Mouse (Mus musculus) gastrocnemius, postnatal 14 days (tissue): Measurements from ENCODE around the gene Fut11. TPM values are rescaled to one million over a fixed set of nuclear protein-coding genes. Genes with fewer than 3 reads are reported as not detected.

Experiments
- DNase-seq: peaks from one replicate; pipeline ENCODE4 v3.0.0; 2021; ENCODE audit warnings: mixed read lengths
- intact Hi-C: fragments of 180-260 bp; cut with DNase I; formaldehyde crosslinking; loops from one replicate; pipeline ENCODE4 v1.15.1; 2025; ENCODE audit warnings: low total_unique reads
- long read RNA-seq, 2 experiments: library from polyadenylated mRNA; stranded (forward); transcript quantifications; one replicate each; pipeline ENCODE4 v2.0.0; 2021
- total RNA-seq, 2 experiments: library from RNA; stranded (reverse); gene quantifications; 2 replicates each; pipeline ENCODE4 v1.2.3; 2021

Fut11 gene
- total RNA-seq: 1 to 10 TPM; 6.6 to 7.0 TPM
- long read RNA-seq, experiment 1, full-length matches to known transcripts: 7 of 7 reads
- long read RNA-seq, experiment 1, partial matches to known transcripts: 0 of 7 reads
- long read RNA-seq, experiment 1, other reads (novel, unspliced or antisense): 0 of 7 reads
- long read RNA-seq, experiment 2, full-length matches to known transcripts: 10 of 12 reads
- long read RNA-seq, experiment 2, partial matches to known transcripts: 0 of 12 reads
- long read RNA-seq, experiment 2, other reads (novel, unspliced or antisense): 2 of 12 reads

DNA sequence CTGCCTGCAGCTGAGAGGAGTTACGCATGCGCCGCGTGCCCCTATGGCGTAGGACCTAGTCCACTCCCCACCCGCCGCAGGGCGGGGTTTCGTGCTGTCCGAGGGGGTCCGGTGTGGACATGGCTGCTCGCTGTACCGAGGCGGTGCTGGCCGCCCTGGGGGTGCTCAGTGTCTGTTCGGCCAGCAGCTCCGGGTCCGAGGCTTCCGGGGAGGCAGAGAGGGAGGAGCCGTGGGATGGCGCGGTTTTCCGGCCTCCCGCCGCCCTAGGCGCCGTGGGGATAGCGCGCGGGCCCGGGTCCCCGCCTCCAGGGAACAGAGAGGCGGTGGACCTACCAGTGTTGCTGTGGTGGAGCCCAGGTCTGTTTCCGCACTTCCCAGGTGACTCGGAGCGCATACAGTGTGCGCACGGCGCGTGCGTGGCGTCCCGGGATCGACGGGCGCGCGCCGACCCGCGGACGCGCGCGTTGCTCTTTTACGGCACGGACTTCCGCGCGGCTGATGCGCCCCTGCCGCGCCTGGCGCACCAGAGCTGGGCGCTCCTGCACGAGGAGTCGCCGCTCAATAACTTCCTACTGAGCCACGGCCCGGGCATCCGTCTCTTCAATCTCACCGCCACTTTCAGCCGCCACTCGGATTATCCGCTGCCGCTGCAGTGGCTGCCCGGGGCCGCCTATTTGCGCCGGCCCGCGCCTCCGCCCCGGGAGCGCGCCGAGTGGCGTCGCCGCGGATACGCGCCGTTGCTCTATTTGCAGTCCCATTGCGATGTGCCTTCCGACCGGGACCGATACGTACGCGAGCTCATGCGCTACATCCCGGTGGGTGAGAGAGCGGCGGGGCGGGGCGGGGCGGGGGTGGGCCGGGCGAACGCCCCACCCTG, at the start of gene Fut11:
Fut11 (plus strand) TSS at position 85 of the 877 bp plus-strand sequence.
- peak; percentile 90 for DNase-seq
- intact Hi-C loops: no loop called here

DNA sequence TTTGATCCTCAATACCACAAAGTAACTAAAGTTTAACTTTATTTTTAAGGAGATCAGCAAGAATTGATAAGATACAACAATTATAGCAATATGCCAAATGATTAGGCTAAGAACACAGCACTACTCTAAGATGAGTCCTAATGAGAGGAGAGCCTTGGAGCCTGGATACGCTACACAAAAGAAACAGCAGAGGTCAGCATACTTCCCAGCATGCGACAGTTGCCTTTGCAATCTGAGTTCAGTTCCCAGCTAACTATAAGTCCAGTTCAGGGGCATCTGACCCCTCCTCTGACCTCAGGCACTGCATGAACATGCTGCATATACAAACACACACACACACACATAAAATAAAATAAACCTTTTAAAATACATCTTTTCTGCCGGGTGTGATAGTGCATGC, 49.2 kb upstream of the Fut11 start:
- no peak for DNase-seq

DNA sequence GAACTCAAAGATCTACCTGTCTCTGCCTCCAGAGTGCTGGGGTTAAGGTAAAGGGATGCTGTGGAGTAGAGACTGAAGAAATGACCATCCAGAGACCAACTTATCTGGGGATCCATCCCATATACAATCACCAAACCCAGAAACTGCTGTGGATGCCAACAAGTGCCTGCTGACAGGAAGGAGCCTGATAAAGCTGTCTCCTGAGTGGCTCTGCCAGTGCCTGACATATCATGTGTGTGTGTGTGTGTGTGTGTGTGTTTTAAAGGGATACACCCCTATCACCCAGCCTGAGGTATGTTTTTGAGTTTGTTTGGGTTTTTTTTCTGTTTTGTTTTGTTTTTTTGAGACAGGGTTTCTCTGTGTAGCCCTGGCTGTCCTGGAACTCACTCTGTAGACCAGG, 48.4 kb upstream of the Fut11 start:
- intact Hi-C loops: no loop called here
- no peak for DNase-seq

More for the DNA sequence above, 49.2 kb upstream of the Fut11 start:
- intact Hi-C loops: no loop called here

DNA sequence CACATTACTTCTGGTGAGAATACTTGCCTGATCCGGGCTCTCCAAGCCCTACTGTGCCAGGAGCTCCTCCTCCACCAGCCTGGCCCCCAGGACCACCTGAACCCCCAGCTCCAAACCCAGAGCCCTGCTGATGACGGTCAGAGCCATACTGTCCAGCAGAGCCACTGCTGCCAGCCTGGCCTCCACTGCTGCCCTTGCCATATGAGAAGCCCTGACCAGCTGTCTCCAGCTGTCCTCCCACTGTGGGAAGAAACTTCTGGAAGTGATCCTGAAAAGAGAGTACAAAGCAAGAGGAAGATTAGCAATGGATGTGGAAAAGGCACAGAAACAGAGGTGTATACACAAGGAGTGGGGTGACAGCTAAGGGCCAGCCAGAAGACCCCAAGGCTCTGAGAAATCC, 43.8 kb upstream of the Fut11 start:
- DNase-seq: no peak

DNA sequence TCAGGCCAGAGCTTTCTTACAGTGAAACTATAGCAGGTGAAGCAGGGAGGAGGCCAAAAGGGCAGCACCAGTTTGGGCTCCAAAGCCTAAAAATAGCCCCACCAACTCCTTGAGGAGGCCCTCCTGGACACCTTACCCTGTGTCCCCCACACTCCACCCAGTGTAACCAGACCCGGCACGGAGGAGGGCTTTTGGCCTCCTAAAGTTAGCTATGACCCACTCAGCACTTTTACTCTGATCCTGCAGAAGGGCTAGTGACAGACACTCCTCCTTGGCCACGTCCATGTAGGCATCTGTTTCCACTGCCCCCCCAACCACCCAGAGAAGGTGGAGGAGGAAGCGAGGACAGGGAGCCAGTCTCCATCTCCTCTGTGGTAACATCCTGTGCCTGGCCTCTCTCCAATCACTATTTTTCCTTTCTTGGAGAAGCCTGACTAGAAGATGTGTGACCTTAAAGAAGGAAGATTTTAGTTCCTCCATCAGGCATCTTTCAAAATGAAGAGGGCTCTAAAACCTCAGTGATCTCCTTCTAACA, 43.0 kb upstream of the Fut11 start:
- intact Hi-C loops: no loop called here
- DNase-seq: peak; percentile 74

More for the DNA sequence above, 43.8 kb upstream of the Fut11 start:
- intact Hi-C loops: no loop called here

DNA sequence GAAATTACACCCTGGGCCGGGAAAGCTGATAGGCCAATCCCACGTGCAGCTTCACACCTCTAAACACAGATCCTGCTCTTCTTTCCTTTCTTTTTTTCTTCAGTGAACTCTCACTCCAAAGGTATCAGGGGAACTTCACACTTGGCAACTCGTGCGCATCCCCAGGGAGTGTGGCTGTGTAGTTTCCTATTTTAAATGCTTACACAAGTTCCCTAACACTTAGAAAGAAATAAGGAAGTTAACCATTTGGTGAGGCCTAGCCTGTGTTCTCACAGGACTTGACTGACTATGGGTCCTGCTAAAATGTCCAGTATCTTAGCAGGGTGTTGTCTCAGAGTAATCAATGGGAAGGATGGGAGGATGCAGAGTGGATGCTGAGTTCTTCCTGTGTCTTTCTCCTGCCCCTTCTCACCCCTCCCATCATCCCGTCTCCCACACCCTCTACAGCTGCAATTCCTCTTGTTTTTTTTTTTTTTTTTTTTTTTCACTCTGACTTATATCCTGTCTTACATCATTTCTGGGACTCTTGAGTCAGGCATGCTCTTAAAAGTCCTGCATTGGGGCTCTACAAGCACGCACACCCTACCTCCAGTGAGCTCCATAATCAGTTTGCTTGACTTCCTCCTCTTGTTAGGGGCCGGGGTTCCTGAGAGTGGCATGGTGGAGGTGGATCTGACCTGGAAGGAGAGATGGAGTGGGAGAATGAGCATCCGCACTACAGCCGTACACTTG, 39.9 kb upstream of the Fut11 start:
- DNase-seq: no peak
- intact Hi-C loops: no loop called here

DNA sequence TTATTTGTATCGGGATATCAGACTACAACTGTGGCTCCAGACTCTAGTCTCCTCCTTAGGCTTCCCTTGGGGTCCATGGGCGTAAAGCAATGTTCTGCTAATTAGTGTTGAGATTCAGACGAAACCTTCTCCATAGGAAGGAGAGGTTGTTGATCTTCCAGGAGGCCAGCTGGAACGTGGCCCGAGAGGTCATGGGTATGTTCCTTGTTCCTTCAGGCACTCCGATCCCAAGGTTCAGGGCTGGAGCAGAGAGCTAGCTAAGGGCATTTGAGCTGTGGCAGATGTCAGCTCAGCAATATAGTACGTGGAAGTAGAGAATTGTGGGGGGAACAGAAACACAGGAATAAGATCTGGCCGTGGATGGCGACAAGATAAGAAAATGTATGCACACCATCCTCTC, 39.0 kb upstream of the Fut11 start:
- peak; percentile 63 for DNase-seq
- intact Hi-C loops: no loop called here

DNA sequence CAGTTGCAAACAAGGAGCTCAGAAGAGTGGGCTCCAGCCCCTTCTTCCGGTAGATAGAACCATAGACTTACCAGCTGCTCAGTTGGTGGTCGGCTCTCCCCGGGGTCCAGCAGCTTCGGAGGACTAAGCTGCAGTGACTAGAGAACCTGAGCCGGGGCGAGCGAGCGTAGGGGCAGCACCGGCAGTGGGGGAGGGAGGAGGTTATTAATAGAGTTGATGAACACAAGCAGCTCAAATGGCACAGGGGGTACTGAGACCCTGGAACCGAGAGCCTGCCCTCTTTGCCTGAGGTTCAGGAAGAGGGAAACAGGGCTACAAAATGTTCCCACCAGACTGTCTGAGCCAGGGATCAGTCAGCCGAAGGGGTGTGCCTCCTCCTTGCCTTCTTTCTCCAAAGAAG, 38.4 kb upstream of the Fut11 start, which contains the start of gene Myoz1:
Myoz1 (minus strand) TSS at position 180 of the 400 bp plus-strand sequence.
- intact Hi-C loops: no loop called here
- DNase-seq: peak; percentile 52

DNA sequence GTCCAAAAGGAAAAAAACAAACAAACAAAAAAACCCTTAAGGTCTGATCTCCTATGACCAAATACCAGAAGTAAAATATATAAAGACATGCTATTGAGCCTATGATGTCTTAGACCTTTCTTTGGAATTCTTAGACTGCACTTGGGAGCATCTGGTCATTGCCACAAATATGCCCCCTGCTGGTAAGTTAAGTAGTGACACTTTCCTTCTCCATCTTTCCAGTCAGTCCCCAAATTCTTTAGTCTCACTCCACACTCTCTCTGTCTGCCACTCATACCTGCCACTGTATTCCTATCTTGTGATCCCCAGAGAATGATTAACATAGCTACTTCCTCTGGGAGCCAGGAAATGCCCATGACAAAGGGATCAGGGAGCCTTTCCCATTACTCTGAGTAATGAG, 36.4 kb upstream of the Fut11 start:
- no peak for DNase-seq
- intact Hi-C loops: no loop called here

DNA sequence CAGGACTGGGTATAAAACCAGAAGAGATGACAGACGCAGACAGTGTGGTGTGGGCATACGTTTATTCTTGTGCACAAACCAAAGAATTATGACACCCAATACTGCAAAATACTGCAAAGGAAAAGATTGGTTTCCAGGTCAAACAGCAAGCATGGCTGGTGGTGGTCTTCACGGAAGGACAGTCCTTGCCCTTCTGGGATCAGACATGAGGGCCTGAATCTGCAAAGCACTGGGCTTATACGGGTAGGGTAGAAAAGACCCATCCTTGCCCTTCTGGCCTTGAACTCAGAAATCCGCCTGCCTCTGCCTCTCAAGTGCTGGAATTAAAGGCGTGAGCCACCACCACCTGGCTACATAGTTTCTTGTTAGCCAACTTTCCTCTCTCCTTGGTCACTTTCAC, 35.9 kb upstream of the Fut11 start:
- intact Hi-C loops: no loop called here
- no peak for DNase-seq

DNA sequence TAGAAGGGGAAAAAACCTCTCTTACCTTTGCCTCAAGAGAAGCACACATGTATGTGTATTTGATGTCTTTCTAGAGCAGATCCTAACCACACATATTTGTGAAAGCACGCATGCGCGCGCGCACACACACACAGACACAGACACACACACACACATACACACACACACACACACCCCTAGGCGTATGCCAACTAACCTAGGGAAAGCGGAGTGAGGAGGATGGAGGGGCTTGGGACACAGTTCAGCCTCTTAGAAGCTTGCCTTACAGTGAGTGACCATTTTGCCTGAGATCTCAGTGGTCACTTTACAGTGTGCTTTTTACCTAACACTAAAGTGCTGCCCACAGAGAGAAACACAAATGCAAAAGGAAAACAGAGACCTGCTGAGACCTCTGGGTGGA, 35.1 kb upstream of the Fut11 start:
- no peak for DNase-seq
- intact Hi-C loops: loop anchor here (5.0 kb wide), 1 partner anchor 82 kb away; no protein-coding TSS in a partner anchor

DNA sequence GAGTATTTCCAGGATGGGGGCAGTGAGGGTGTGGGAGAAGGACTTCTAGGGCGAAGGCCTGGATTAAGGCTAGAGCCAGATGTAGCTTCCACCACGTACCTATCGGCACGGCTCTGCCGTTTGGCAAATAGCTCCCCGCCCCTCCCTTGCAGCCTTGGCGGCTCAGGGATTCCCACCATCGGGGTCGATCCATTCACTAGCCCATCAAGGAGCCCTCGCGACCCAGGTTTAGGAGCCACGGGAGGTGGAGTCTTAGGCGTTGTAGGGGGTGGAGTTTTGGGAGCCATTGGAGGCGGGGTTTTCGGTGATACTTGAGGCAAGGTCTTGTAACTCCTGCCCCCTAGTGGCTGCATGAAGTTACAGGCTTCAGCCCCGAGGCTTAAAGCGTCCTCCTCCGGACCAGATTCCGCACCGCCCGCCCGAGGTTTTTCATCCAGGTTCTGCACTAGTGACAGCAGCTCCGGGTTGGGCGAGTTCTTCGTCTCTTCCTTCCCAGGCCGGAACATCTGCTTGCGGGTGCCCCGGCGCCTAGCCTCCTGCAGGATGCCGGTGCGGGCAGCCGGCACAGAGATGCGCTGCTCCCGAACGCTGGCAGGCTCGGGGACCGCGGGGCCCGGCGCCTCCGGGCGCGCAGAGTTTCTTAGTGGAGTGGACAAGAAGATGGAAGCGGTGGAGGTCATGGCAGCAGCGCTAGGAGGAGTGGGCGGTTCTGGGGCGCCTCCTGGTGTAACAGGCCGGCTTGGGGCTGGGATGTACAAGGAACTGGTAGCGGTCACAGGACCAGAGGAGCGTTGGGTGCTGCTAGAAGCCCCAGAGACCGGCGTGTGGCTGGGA, 33.7 kb upstream of the Fut11 start:
- peak; percentile 94 for DNase-seq
- intact Hi-C loops: loop anchor here (5.0 kb wide), 1 partner anchor 84 kb away; no protein-coding TSS in a partner anchor

DNA sequence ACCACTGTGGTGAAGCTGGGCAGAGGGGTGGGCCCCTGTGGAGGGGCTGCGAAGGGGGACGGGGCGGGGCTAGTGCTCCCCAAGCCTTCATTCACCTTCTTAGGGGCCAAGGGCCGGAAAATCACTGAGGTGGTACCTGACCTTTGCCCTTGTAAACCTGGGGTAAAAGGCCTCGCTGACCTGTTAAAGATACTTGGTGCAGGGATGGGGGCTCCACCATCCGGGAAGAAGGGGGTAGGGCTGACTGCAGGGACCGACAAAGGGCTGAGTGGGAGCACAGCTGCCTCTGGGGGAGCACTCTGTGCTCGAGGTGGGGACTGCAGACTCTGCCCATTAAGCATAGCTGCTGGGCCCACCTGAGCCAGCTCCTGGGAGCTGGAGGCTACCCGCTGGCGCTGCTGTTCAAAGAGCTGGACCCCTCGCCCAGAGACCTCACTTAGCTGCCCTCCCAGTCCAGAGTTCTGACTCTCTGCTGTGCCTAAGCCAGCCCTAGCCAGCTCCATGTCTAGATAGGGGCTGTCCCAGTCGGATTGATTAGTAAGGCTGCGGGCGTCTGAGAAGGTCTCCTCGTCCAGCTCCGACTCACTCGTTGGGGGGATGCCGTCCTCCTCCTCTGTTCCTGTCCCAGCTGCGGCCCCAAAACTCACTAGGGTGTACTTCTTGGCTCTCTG, 33.0 kb upstream of the Fut11 start:
- DNase-seq: no peak
- intact Hi-C loops: loop anchor here (5.0 kb wide), 1 partner anchor 84 kb away; no protein-coding TSS in a partner anchor

DNA sequence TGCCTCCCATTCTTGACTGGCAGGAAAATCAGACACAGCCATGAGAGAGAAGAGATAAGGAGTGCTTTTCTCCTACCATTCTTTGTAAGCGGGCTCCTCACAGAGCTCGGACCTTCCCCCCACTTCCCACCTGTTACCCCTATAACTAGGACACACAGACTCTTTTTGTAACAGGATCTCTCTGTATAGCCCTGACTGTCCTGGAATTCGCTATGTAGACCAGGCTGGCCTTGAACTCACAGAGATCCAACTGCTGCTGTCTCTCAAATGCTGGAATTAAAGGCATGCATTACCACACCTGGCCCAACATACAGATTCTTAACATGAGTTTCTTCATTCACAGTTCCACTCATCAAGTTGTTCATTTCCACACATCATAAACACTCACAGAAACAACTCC, 32.0 kb upstream of the Fut11 start:
- intact Hi-C loops: loop anchor here (5.0 kb wide), 1 partner anchor 85 kb away; no protein-coding TSS in a partner anchor
- DNase-seq: no peak

DNA sequence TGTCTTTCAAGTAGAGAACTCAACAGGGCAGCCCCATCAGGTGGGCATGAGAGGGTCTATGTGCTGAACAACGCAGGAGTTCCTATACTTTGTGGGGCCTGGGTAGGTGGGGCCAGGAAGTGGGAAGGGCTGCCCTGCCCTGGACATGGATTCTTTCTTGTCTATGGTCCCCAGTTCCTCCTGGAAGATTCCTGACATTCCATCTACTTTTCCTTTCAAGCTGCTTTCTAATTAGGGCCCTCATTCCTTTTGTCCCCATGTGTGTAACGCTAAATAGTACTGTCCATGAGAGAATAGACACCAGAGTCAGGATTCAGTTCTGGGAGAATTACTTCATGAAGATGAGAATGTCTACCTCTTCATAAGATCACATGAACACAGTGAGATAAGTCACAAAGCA, 31.2 kb upstream of the Fut11 start:
- intact Hi-C loops: loop anchor here (5.0 kb wide), 1 partner anchor 86 kb away; no protein-coding TSS in a partner anchor
- DNase-seq: no peak

DNA sequence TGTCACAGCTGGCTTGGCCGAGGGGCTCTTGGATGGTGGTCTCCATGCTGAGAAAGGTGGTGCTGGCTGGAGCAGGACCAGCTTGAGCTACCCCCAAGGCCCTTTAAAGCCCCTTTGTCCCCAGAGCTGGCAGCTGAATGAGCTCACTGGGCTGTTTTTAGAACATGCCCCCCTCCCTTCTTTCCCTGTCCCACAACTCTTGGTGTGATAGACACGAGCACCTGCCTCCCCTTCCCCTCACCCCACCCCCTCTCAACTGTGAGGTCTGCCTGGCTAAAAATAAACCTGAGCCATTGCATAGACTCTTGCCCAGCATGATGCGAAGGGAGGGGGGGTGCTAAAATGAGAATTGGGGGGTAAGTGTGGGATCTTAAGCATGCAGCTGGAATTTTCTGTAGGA, 30.3 kb upstream of the Fut11 start:
- DNase-seq: no peak
- intact Hi-C loops: loop anchor here (5.0 kb wide), 1 partner anchor 87 kb away; no protein-coding TSS in a partner anchor

DNA sequence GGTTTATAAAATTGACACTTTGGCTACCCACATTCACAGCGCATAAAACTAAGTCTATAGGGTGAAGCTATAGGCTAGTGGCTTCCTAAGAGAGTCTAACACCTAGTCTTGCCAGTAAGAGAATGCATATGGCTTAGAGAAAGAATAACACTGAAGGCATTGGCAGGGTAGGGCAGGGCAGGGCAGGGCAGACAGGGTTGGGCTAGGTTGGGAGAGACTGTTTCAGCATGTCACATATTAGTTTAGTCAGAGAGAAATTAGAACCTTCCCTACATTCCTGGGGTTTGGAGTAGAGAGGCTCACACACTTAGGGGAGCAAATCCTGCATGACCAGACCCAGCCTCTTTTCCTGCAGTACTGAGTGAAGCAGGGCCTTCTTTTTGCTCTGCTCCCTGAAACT, 27.3 kb upstream of the Fut11 start:
- intact Hi-C loops: no loop called here
- no peak for DNase-seq

DNA sequence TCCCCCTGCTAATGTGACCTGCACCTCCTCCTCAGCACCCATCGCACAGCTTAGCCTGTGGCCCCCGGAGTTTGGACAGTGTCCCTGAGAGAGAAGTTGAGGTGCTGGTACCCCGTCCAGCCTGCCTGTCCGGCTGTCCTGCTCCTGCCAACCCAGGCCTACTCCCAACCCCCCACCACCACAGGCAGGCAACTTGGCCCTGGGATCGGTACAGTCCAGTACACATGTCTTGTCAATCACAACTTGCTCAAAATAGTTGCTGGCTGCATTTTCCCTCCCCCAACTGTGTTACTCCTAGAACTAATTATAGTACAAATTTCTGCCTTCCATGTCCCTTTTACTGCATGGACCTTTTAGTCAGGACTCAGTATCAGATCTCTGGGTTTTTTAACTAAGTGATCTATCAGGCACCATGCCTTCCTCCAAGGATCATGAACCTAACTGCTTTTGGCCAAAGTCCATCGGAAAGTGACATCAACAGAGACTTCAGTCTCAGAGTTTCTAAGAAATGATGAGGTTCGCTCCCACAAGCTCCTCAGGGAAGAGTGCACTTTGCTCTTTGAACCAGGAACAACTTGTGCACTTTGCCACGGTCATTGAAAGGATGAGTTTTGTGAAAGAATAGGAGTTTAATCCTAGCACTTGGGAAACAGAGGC, 26.5 kb upstream of the Fut11 start, which contains the start of gene Synpo2l:
Synpo2l (minus strand) TSS at position 201 of the 657 bp plus-strand sequence.
- intact Hi-C loops: no loop called here
- DNase-seq: peak; percentile 77
